Mouse (Mus musculus) ovary, postnatal 36 days (tissue): Measurements from ENCODE around the gene Olfr881.

Experiments
- DNase-seq: peaks from one replicate; pipeline ENCODE4 v3.0.0; 2022; ENCODE audit warnings: low spot score, mixed read lengths

Gene Olfr881

DNA sequence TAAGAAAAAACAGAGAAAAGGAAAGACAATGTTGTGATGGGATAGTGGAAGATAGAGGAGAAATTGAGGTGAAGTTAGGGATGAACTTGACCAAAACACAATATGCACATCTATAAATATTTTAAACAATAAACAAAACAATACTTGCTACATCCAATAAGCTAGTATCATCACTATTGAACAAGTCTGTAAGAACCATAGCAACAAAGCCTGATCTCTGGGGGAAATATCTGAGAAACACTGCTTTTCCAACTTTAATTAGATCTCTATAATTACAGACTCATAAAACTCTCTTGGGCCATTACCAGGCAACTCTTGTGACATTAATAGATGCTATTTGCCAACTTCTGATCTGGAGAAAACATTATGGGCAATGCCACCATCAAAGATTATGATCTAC, at the start of gene Olfr881:
Gene Olfr881 (plus strand): TSS at position 301 of the 400 bp plus-strand sequence.
- no peak for DNase-seq

GRCm38 (mm10) chr9:37998581-37999204, 7.1 kb downstream of the Olfr881 start:
- no peak for DNase-seq

DNA sequence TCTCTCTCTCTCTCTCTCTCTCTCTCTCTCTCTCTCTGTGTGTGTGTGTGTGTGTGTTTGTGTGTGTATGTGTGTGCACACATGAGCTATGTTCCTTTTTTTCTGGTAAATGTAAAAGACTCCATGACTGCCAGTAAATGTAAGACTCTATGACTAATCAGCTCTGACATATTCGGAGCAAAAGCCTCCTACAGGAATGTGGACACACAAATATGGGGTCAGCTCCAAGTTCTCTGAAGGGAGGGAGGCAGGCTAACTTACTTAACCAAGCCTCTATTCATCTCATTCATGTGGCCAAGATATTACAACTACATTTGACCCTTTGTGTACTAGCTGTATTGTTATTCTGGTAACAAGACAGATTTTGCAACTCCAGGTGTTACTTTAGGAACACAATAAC, 8.4 kb downstream of the Olfr881 start:
- DNase-seq = no peak

DNA sequence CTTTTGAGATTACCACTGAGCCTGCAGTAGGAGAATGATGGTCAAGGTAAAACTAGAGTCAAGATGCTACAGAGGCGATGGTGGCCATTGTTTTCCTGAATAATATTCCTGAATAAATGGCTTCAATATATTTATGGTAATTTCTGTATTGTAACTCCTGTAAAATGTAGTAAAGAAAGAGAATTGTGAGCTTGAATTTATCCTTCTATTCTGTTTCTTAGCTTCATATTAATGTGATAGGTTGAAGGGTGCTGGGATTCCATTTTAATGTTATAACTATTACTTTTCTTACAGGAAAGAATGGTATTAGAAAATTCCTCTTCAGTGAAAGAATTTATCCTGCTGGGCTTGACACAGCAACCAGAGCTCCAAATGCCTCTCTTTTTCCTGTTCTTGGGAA, 33.9 kb downstream of the Olfr881 start, which contains the start of gene Olfr883:
Gene Olfr883 (plus strand): TSS at position 301 of the 400 bp plus-strand sequence.
- DNase-seq = no peak
